Mouse (Mus musculus): ENCODE measurements at regions not wholly inside any gene's neighbourhood (a gene's known extent, or its start where the extent isn't known, plus 50 kb on each side); places are given as distances from the start of the nearest gene placed in this dataset.

GRCm38 (mm10) chr12:50873390-50874023 lies 224.6 kb upstream of the Prkd1 start:
- TF ChIP-seq CTCF (IDR thresholded peaks at IDR 0.05; ENCODE audit: extremely low read depth, insufficient read depth, insufficient read length, insufficient replicate concordance) (no peak), POLR2A (IDR thresholded peaks at IDR 0.05; ENCODE audit: low read depth, low read length) (no peak)

All from spleen, adult 2 months (tissue).